Mouse (Mus musculus) MEL (cell line): ENCODE data around the gene Tpx2.

ENCODE experiments used
- CHD2 ChIP-seq: IDR thresholded peaks from 2 replicates; pipeline ENCODE4 v1.6.1; 2011; ENCODE audit warnings: low read length, improper control_type of control experiment
- CTCF ChIP-seq, 3 experiments: IDR thresholded peaks in 2 of 3; conservative IDR thresholded peaks in 1 of 3; 2 replicates each; pipeline ENCODE4 v1.5.1; 2011 to 2012; ENCODE audit warnings: low read length in 3 of 3, low read depth in 2 of 3, mild to moderate bottlenecking in 2 of 3, improper control_type of control experiment in 1 of 3, inconsistent platforms in 1 of 3, mixed read lengths in 1 of 3, moderate library complexity in 1 of 3; ENCODE audit not compliant: control insufficient read depth in 1 of 3, insufficient read depth in 1 of 3, poor library complexity in 1 of 3, severe bottlenecking in 1 of 3
- GATA1 ChIP-seq: IDR thresholded peaks from 2 replicates; pipeline ENCODE4 v1.6.1; 2011; ENCODE audit warnings: low read depth, low read length, improper control_type of control experiment
- HCFC1 ChIP-seq: IDR thresholded peaks from 2 replicates; pipeline ENCODE4 v1.6.1; 2012; ENCODE audit warnings: low read depth, mild to moderate bottlenecking, inconsistent platforms, low read length, improper control_type of control experiment, moderate library complexity
- MEF2A ChIP-seq: IDR thresholded peaks from 2 replicates; pipeline ENCODE4 v1.6.1; 2014; ENCODE audit warnings: low read depth, mild to moderate bottlenecking, inconsistent platforms, low read length, improper control_type of control experiment; ENCODE audit not compliant: poor library complexity, insufficient replicate concordance, severe bottlenecking; ENCODE audit errors: extremely low read depth
- MYB ChIP-seq: IDR thresholded peaks from 2 replicates; pipeline ENCODE4 v1.6.1; 2011; ENCODE audit warnings: mild to moderate bottlenecking, low read depth, low read length, improper control_type of control experiment
- MYC ChIP-seq: IDR thresholded peaks from 2 replicates; pipeline ENCODE4 v1.6.1; 2011; ENCODE audit warnings: low read depth, mild to moderate bottlenecking, low read length, improper control_type of control experiment, moderate library complexity
- NELFE ChIP-seq: IDR thresholded peaks from 2 replicates; pipeline ENCODE4 v1.6.1; 2011; ENCODE audit warnings: low read depth, low read length, improper control_type of control experiment
- POLR2A ChIP-seq, 2 experiments: IDR thresholded peaks; 2 replicates each; pipeline ENCODE4 v1.6.1; 2011 to 2012; ENCODE audit warnings: low read length in 2 of 2, mild to moderate bottlenecking in 2 of 2, control low read depth in 1 of 2, improper control_type of control experiment in 1 of 2, low read depth in 1 of 2, moderate library complexity in 1 of 2; ENCODE audit not compliant: control insufficient read depth in 1 of 2, insufficient read depth in 1 of 2, poor library complexity in 1 of 2
- RCOR1 ChIP-seq: IDR thresholded peaks from 2 replicates; pipeline ENCODE4 v1.6.1; 2012; ENCODE audit warnings: low read depth, mild to moderate bottlenecking, inconsistent platforms, low read length, improper control_type of control experiment
- SMC3 ChIP-seq: IDR thresholded peaks from 2 replicates; pipeline ENCODE4 v1.6.1; 2011; ENCODE audit warnings: low read depth, low read length, improper control_type of control experiment
- TAL1 ChIP-seq: IDR thresholded peaks from 2 replicates; pipeline ENCODE4 v1.6.1; 2012; ENCODE audit warnings: mild to moderate bottlenecking, inconsistent platforms, low read length, moderate library complexity, mixed read lengths
- USF1 ChIP-seq: IDR thresholded peaks from 2 replicates; pipeline ENCODE4 v1.6.1; 2014; ENCODE audit warnings: low read depth, mild to moderate bottlenecking, inconsistent platforms, low read length, improper control_type of control experiment, moderate library complexity
- ZMIZ1 ChIP-seq: IDR thresholded peaks from 2 replicates; pipeline ENCODE4 v1.6.1; 2012; ENCODE audit warnings: low read depth, mild to moderate bottlenecking, inconsistent platforms, low read length, improper control_type of control experiment, moderate library complexity

- TF ChIP-seq MEF2A: no peak
- no peak for TF ChIP-seq CTCF (IDR thresholded peaks at IDR 0.05 in 2 of 3, conservative IDR thresholded peaks at IDR 0.05 in 1 of 3; ENCODE audit: control insufficient read depth in 1 of 3, insufficient read depth in 1 of 3, low read depth in 2 of 3, low read length in 3 of 3, poor library complexity in 1 of 3, severe bottlenecking in 1 of 3)
- TF ChIP-seq POLR2A (IDR thresholded peaks at IDR 0.05; ENCODE audit: control insufficient read depth in 1 of 2, insufficient read depth in 1 of 2, low read depth in 1 of 2, low read length in 2 of 2, poor library complexity in 1 of 2): no peak
- TF ChIP-seq SMC3: no peak
- TF ChIP-seq RCOR1: no peak
- no peak for TF ChIP-seq NELFE
- no peak for TF ChIP-seq USF1
- TF ChIP-seq HCFC1: no peak
- TF ChIP-seq CHD2: no peak
- TF ChIP-seq MYB: no peak
- TF ChIP-seq GATA1: no peak
- TF ChIP-seq ZMIZ1: no peak
- TF ChIP-seq MYC: no peak
- TF ChIP-seq TAL1: no peak
Observed at GRCm38 (mm10) chr2:152933048-152933447, 85.3 kb downstream of the Tpx2 start, which contains the start of gene Foxs1.
